Comparison of ENCODE assay signal across 24 mouse cellular contexts in the genomic region with DNA sequence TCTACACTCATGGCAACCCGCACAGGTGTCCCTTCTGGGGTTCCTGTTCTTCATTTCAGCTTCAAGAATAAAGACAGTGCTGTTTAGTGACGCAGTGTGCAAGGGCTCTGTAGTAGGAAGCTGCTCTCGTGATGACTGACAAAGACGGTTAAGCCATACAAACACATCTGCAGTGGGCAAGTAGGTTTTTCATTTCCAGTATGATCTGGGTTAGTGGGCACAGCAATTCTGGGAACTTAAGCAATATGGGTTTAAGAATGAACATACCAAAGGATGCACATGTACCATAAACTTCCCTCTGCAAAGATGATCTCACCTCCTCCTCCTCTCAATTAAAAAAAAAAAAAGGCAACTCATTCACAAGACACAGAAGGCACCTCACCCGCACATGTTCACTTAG.
DNase-seq lines count a peak whose midpoint lies in the region; ATAC-seq and TF ChIP-seq lines count a peak whose summit lies in the region.
"Had no signal": no experiment of that assay in that cellular context is flagged by ENCODE, and none has a peak within 500 bp of the region (broad histone marks: within the 10 kb centered on the region; RNA-seq: fewer than 3 reads in every experiment).

No protein-coding gene starts in this region.

- peak; percentile 38 for DNase-seq in thymus, adult 2 months
- no peak for DNase-seq in thymus, postnatal 25 days
- DNase-seq in induced T-regulatory cell, adult 2 months (ENCODE audit: low read depth) = peak; percentile 29
- DNase-seq in splenic B cell, adult 2 months (ENCODE audit: low read depth, low spot score) = peak; percentile 72
- no peak for DNase-seq in hindbrain, embryonic 10.5 days (ENCODE audit: low spot score)
- DNase-seq in adrenal gland, adult 2 months = no peak
- DNase-seq: adrenal gland, adult 8-10 months; cerebellum, adult 11-12 months; cerebellum, postnatal 14 days; embryo, embryonic 11 days; forebrain, postnatal 0 days; heart, postnatal 14 days; layer of hippocampus, postnatal 36 days; right cerebral cortex, postnatal 4 days had no signal

- TF ChIP-seq CTCF in thymus, adult 2 months (IDR thresholded peaks at IDR 0.05; ENCODE audit: borderline replicate concordance, control insufficient read depth, extremely low read depth, insufficient read depth, low read length, poor library complexity) = no peak

- ATAC-seq in forebrain, embryonic 12.5 days (ENCODE audit: low FRiP score) = no peak
- ATAC-seq: forebrain, postnatal 0 days; intestine, postnatal 0 days; lung, postnatal 0 days had no signal

- H3K27me3 ChIP-seq in thymus, adult 2 months (ENCODE audit: control insufficient read depth, insufficient read depth, low read length) = no peaks in the 10 kb centered on the region
- no peaks in the 10 kb centered on the region for H3K27me3 ChIP-seq in splenic B cell, adult 2 months (ENCODE audit: control insufficient read depth, insufficient read depth, low read length, poor library complexity, severe bottlenecking)
- no peaks in the 10 kb centered on the region for H3K27me3 ChIP-seq in forebrain, embryonic 12.5 days
- no peaks in the 10 kb centered on the region for H3K27me3 ChIP-seq in hindbrain, embryonic 10.5 days (ENCODE audit: insufficient read depth, poor library complexity, severe bottlenecking)
- H3K27me3 ChIP-seq: hindbrain, embryonic 15.5 days; kidney, embryonic 15.5 days; limb, embryonic 15.5 days; liver, embryonic 15.5 days; stomach, embryonic 15.5 days had no signal

- no peak for TF ChIP-seq POLR2A in thymus, adult 2 months (IDR thresholded peaks at IDR 0.05; ENCODE audit: control insufficient read depth, extremely low read depth, insufficient read depth, low read length, poor library complexity)

- H3K27ac ChIP-seq in thymus, adult 2 months (ENCODE audit: control insufficient read depth, insufficient read depth, low read length) = peak overlapping the region; percentile 86
- H3K27ac ChIP-seq in forebrain, embryonic 12.5 days = no peak overlapping the region
- no peak overlapping the region for H3K27ac ChIP-seq in hindbrain, embryonic 10.5 days
- H3K27ac ChIP-seq: hindbrain, embryonic 15.5 days; kidney, embryonic 15.5 days; limb, embryonic 15.5 days; liver, embryonic 15.5 days; midbrain, embryonic 10.5 days; stomach, embryonic 15.5 days had no signal

- WGBS in thymus, adult 2 months = 4% methylated on average over 5 of the region's 5 CpGs
- WGBS in forebrain, embryonic 12.5 days = 85% methylated on average over 5 of the region's 5 CpGs
- WGBS in hindbrain, embryonic 10.5 days = 89% methylated on average over 5 of the region's 5 CpGs

- no peaks in the 10 kb centered on the region for H3K9me3 ChIP-seq in forebrain, embryonic 12.5 days
- H3K9me3 ChIP-seq in hindbrain, embryonic 10.5 days = no peaks in the 10 kb centered on the region
- H3K9me3 ChIP-seq: heart, embryonic 10.5 days; hindbrain, embryonic 15.5 days; kidney, embryonic 15.5 days; limb, embryonic 15.5 days; liver, embryonic 15.5 days; midbrain, embryonic 10.5 days; stomach, embryonic 15.5 days had no signal

- H3K4me1 ChIP-seq in thymus, adult 2 months (replicated peaks; ENCODE audit: control insufficient read depth, insufficient read depth, low read length) = peaks cover 42% of the 10 kb centered on the region
- H3K4me1 ChIP-seq in forebrain, embryonic 12.5 days = peaks cover 10% of the 10 kb centered on the region
- H3K4me1 ChIP-seq in hindbrain, embryonic 10.5 days (replicated peaks) = peaks cover 5% of the 10 kb centered on the region; the same call in 1 of the 2 replicates
- H3K4me1 ChIP-seq: heart, embryonic 10.5 days; limb, embryonic 15.5 days; midbrain, embryonic 10.5 days; stomach, embryonic 15.5 days had no signal

- H3K4me3 ChIP-seq in thymus, adult 2 months (ENCODE audit: control insufficient read depth, insufficient read depth, low read length) = no peak overlapping the region
- H3K4me3 ChIP-seq in forebrain, embryonic 12.5 days (replicated peaks) = no peak overlapping the region
- H3K4me3 ChIP-seq in hindbrain, embryonic 10.5 days = no peak overlapping the region
- H3K4me3 ChIP-seq: heart, embryonic 10.5 days; hindbrain, embryonic 15.5 days; kidney, embryonic 15.5 days; limb, embryonic 15.5 days; liver, embryonic 15.5 days; midbrain, embryonic 10.5 days; stomach, embryonic 15.5 days had no signal

- H3K36me3 ChIP-seq in thymus, adult 2 months (ENCODE audit: control insufficient read depth, insufficient read depth, low read length) = no peaks in the 10 kb centered on the region
- H3K36me3 ChIP-seq in splenic B cell, adult 2 months (ENCODE audit: control insufficient read depth, insufficient read depth, low read length, poor library complexity, severe bottlenecking) = no peaks in the 10 kb centered on the region
- H3K36me3 ChIP-seq in forebrain, embryonic 12.5 days (replicated peaks) = no peaks in the 10 kb centered on the region
- no peaks in the 10 kb centered on the region for H3K36me3 ChIP-seq in hindbrain, embryonic 10.5 days
- H3K36me3 ChIP-seq: heart, embryonic 10.5 days; hindbrain, embryonic 15.5 days; kidney, embryonic 15.5 days; limb, embryonic 15.5 days; liver, embryonic 15.5 days; midbrain, embryonic 10.5 days; stomach, embryonic 15.5 days had no signal

- no peak overlapping the region for H3K4me2 ChIP-seq in forebrain, embryonic 12.5 days
- H3K4me2 ChIP-seq: hindbrain, embryonic 15.5 days; kidney, embryonic 15.5 days; limb, embryonic 15.5 days; liver, embryonic 15.5 days; stomach, embryonic 15.5 days had no signal

- no peak overlapping the region for H3K9ac ChIP-seq in forebrain, embryonic 12.5 days
- H3K9ac ChIP-seq: forebrain, postnatal 0 days; hindbrain, embryonic 15.5 days; kidney, embryonic 15.5 days; limb, embryonic 15.5 days; liver, embryonic 15.5 days; stomach, embryonic 15.5 days had no signal

Comparison
In these comparisons a context has a peak if more than half of its experiments do, and no peak if none do; other contexts are left out.
1. DNase-seq: peak in thymus, adult 2 months (single experiment), induced T-regulatory cell, adult 2 months (single experiment) and splenic B cell, adult 2 months (single experiment); none in thymus, postnatal 25 days (single experiment), hindbrain, embryonic 10.5 days (single experiment) and adrenal gland, adult 2 months (single experiment).